Mouse (Mus musculus) CD8-positive naive resting alpha-beta T cell, adult 2 months (primary cell): Measurements from ENCODE around the gene Rps10.
"Not testable (repeated sequence)": the region's sequence is repeated elsewhere in the genome, so short reads cannot be mapped to it uniquely, and the experiment has no call there.

Experiments
- DNase-seq, 2 experiments: peaks; one replicate each; pipeline ENCODE4 v3.0.0; 2022; ENCODE audit warnings: low read depth in 2 of 2, low spot score in 2 of 2

The Rps10 gene

GRCm38 (mm10) chr17:27644572-27644971 lies 8.1 kb upstream of the Rps10 start:
- DNase-seq, result no peak

- DNase-seq, result no peak
Measured at GRCm38 (mm10) chr17:27643756-27644155, 7.3 kb upstream of the Rps10 start.

- no peak for DNase-seq
Measured at GRCm38 (mm10) chr17:27643101-27643500, 6.6 kb upstream of the Rps10 start.

- DNase-seq, result no peak
Measured at GRCm38 (mm10) chr17:27642491-27643062, 6.1 kb upstream of the Rps10 start.

GRCm38 (mm10) chr17:27639851-27640250 lies 3.4 kb upstream of the Rps10 start:
- DNase-seq, result not testable (repeated sequence)

- peak in 1 of 2 experiments; percentile 44 for DNase-seq
Measured at GRCm38 (mm10) chr17:27638921-27639332, 2.5 kb upstream of the Rps10 start.

GRCm38 (mm10) chr17:27637333-27637732 lies 864 bp upstream of the Rps10 start:
- DNase-seq, result no peak

GRCm38 (mm10) chr17:27635575-27635903 lies 930 bp downstream of the Rps10 start:
- DNase-seq, result not testable (repeated sequence)

- peak; percentile 77 to 82 for DNase-seq
Measured at GRCm38 (mm10) chr17:27634871-27635574, 1.4 kb downstream of the Rps10 start, which contains the start of gene RPS10-NUDT3. Gene RPS10-NUDT3 (minus strand): TSS chr17:27635222.

- DNase-seq, result peak; percentile 65 to 77
Measured at GRCm38 (mm10) chr17:27629249-27630020, 7.0 kb downstream of the Rps10 start.

- no peak for DNase-seq
Measured at GRCm38 (mm10) chr17:27628376-27628775, 8.1 kb downstream of the Rps10 start.

- DNase-seq, result no peak
Measured at GRCm38 (mm10) chr17:27627451-27627850, 9.0 kb downstream of the Rps10 start.

GRCm38 (mm10) chr17:27626681-27627080 lies 9.8 kb downstream of the Rps10 start:
- DNase-seq, result no peak

GRCm38 (mm10) chr17:27625455-27626251 lies 10.8 kb downstream of the Rps10 start:
- DNase-seq, result no peak

- peak; percentile 84 to 86 for DNase-seq
Measured at GRCm38 (mm10) chr17:27623360-27624326, 12.8 kb downstream of the Rps10 start, which contains the start of gene Nudt3. Gene Nudt3 (minus strand): TSS chr17:27623495.

GRCm38 (mm10) chr17:27622611-27623359 lies 13.7 kb downstream of the Rps10 start:
- DNase-seq, result no peak

- DNase-seq, result no peak
Measured at GRCm38 (mm10) chr17:27621705-27622531, 14.6 kb downstream of the Rps10 start.

GRCm38 (mm10) chr17:27621161-27621560 lies 15.3 kb downstream of the Rps10 start:
- no peak for DNase-seq
